Mouse (Mus musculus) left cerebral cortex, adult 18-20 months (tissue): Measurements from ENCODE around the gene Baiap2l1. TPM values are rescaled to one million over a fixed set of nuclear protein-coding genes. Genes with fewer than 3 reads are reported as not detected.
A peak's percentile ranks its signal among the peaks of the same experiment; 100 is the strongest.
"Not testable (repeated sequence)": the region's sequence is repeated elsewhere in the genome, so short reads cannot be mapped to it uniquely, and the experiment has no call there.

Source experiments
- DNase-seq, 2 experiments: peaks; one replicate each; pipeline ENCODE4 v3.0.0; 2021 to 2022; ENCODE audit warnings: low spot score in 2 of 2, mixed read lengths in 1 of 2
- long read RNA-seq, 2 experiments: library from polyadenylated mRNA; stranded (forward); transcript quantifications; one replicate each; pipeline ENCODE4 v2.0.0; 2021
- total RNA-seq, 2 experiments: library from RNA; stranded (reverse); gene quantifications; 2 replicates each; pipeline ENCODE4 v1.2.3; 2021

Gene Baiap2l1
- total RNA-seq: 1 to 10 TPM in 1 of 2 experiments, under 1 TPM in 1; 0.45 to 1.2 TPM
- long read RNA-seq, experiment 1, partial matches to known transcripts: 0 of 2 reads
- long read RNA-seq, experiment 1, other reads (novel, unspliced or antisense): 1 of 2 reads
- long read RNA-seq, experiment 2, partial matches to known transcripts: 0 of 1 reads
- long read RNA-seq, experiment 2, other reads (novel, unspliced or antisense): 1 of 1 reads

- DNase-seq: peak; percentile 7 to 13
These were observed at the start of gene Baiap2l1 for GRCm38 (mm10) chr5:144357881-144358591. Baiap2l1 (minus strand) TSS chr5:144358112.

GRCm38 (mm10) chr5:144406256-144406655, 48.3 kb upstream of the Baiap2l1 start:
- no peak for DNase-seq

GRCm38 (mm10) chr5:144400821-144401220, 42.9 kb upstream of the Baiap2l1 start:
- DNase-seq: no peak

- DNase-seq: no peak
These were observed 39.7 kb upstream of the Baiap2l1 start for GRCm38 (mm10) chr5:144397566-144397965.

GRCm38 (mm10) chr5:144394142-144394541, 36.2 kb upstream of the Baiap2l1 start:
- no peak for DNase-seq

- peak; percentile 56 to 70 for DNase-seq
These were observed 29.9 kb upstream of the Baiap2l1 start for GRCm38 (mm10) chr5:144387851-144388250.

- no peak for DNase-seq
These were observed 26.0 kb upstream of the Baiap2l1 start for GRCm38 (mm10) chr5:144383936-144384335.

GRCm38 (mm10) chr5:144381782-144382181, 23.9 kb upstream of the Baiap2l1 start:
- DNase-seq: no peak

GRCm38 (mm10) chr5:144380689-144381088, 22.8 kb upstream of the Baiap2l1 start:
- no peak for DNase-seq

GRCm38 (mm10) chr5:144379431-144379830, 21.5 kb upstream of the Baiap2l1 start:
- no peak for DNase-seq

- no peak for DNase-seq
These were observed 15.0 kb upstream of the Baiap2l1 start for GRCm38 (mm10) chr5:144372885-144373284.

- no peak for DNase-seq
These were observed 14.3 kb upstream of the Baiap2l1 start for GRCm38 (mm10) chr5:144372177-144372576.

- DNase-seq: no peak
These were observed 13.1 kb upstream of the Baiap2l1 start for GRCm38 (mm10) chr5:144370986-144371385.

- no peak for DNase-seq
These were observed 10.8 kb upstream of the Baiap2l1 start for GRCm38 (mm10) chr5:144368661-144369205.

- DNase-seq: not testable (repeated sequence)
These were observed 8.6 kb upstream of the Baiap2l1 start for GRCm38 (mm10) chr5:144366551-144366950.

- DNase-seq: no peak
These were observed 6.9 kb upstream of the Baiap2l1 start for GRCm38 (mm10) chr5:144364680-144365357.

- DNase-seq: no peak
These were observed 2.4 kb upstream of the Baiap2l1 start for GRCm38 (mm10) chr5:144360346-144360745.

GRCm38 (mm10) chr5:144359886-144360285, 2.0 kb upstream of the Baiap2l1 start:
- DNase-seq: no peak

- DNase-seq: no peak
These were observed 643 bp upstream of the Baiap2l1 start for GRCm38 (mm10) chr5:144358592-144358917.

GRCm38 (mm10) chr5:144357551-144357880, 396 bp downstream of the Baiap2l1 start:
- DNase-seq: no peak

GRCm38 (mm10) chr5:144356776-144357455, 996 bp downstream of the Baiap2l1 start:
- no peak for DNase-seq
